Mouse (Mus musculus): ENCODE data around the gene Lrriq1. TPM values are rescaled to one million over a fixed set of nuclear protein-coding genes. Genes with fewer than 3 reads are reported as not detected.

Lrriq1 gene
- total RNA-seq, 4 experiments from 2014 or later, result not detected

- DNase-seq (ENCODE audit: low spot score in 2 of 2), result no peak
Measured at GRCm38 (mm10) chr10:103029132-103029729, 206.9 kb downstream of the Lrriq1 start.

GRCm38 (mm10) chr10:103028253-103029131 is 207.6 kb downstream of the Lrriq1 start:
- no peak for DNase-seq (ENCODE audit: low spot score in 2 of 2)

GRCm38 (mm10) chr10:103027931-103028252 is 208.2 kb downstream of the Lrriq1 start:
- no peak for DNase-seq (ENCODE audit: low spot score in 2 of 2)

GRCm38 (mm10) chr10:103027226-103027930 is 208.7 kb downstream of the Lrriq1 start:
- no peak for DNase-seq (ENCODE audit: low spot score in 2 of 2)

GRCm38 (mm10) chr10:103026636-103027225 is 209.4 kb downstream of the Lrriq1 start:
- no peak for DNase-seq (ENCODE audit: low spot score in 2 of 2)

- DNase-seq (ENCODE audit: low spot score in 2 of 2), result no peak
Measured at GRCm38 (mm10) chr10:103002556-103002955, 233.6 kb downstream of the Lrriq1 start.

GRCm38 (mm10) chr10:103000902-103001301 is 235.2 kb downstream of the Lrriq1 start:
- DNase-seq (ENCODE audit: low spot score in 2 of 2), result no peak

- no peak for DNase-seq (ENCODE audit: low spot score in 2 of 2)
Measured at GRCm38 (mm10) chr10:102999584-102999983, 236.5 kb downstream of the Lrriq1 start.

Other genes with a start within 250 kb of the Lrriq1 start
- gene Alx1, start 206.1 kb downstream of the Lrriq1 start, total RNA-seq (2022), result not detected
- under 1 TPM; 0.15 to 0.35 (median 0.18) TPM for gene Slc6a15, start 131.5 kb upstream of the Lrriq1 start, total RNA-seq (2022)